Mouse (Mus musculus) lung, embryonic 16.5 days (tissue): ENCODE data around the gene Hnrnpul2. TPM values are rescaled to one million over a fixed set of nuclear protein-coding genes. Genes with fewer than 3 reads are reported as not detected.

ENCODE experiments used
- ATAC-seq: fragments of 200-750 bp; cut with Nextera tagmentation; 2 replicates; pipeline ENCODE4 v1.8.0; 2017; ENCODE audit warnings: low read depth, mild to moderate bottlenecking, moderate library complexity
- H3K27ac ChIP-seq: fragments of 300-500 bp; sonication (generic); 2 replicates; pipeline ENCODE4 v1.5.1; 2014; ENCODE audit warnings: mild to moderate bottlenecking, control low read depth, low read length
- H3K27me3 ChIP-seq: fragments of 300-500 bp; sonication (generic); 2 replicates; pipeline ENCODE4 v1.6.1; 2014; ENCODE audit warnings: low read depth, low read length, mixed read lengths; ENCODE audit not compliant: control insufficient read depth, insufficient read depth
- H3K36me3 ChIP-seq: fragments of 300-500 bp; sonication (generic); 2 replicates; pipeline ENCODE4 v1.6.1; 2014; ENCODE audit warnings: low read length; ENCODE audit not compliant: control insufficient read depth, insufficient read depth
- H3K4me1 ChIP-seq: fragments of 300-500 bp; sonication (generic); replicated peaks from 2 replicates; pipeline ENCODE4 v1.6.1; 2014; ENCODE audit warnings: low read length, mixed read lengths; ENCODE audit not compliant: control insufficient read depth, insufficient read depth
- H3K4me2 ChIP-seq: fragments of 300-500 bp; sonication (generic); 2 replicates; pipeline ENCODE4 v1.6.1; 2014; ENCODE audit warnings: low read depth, low read length, control low read depth
- H3K4me3 ChIP-seq: fragments of 300-500 bp; sonication (generic); 2 replicates; pipeline ENCODE4 v1.5.1; 2014; ENCODE audit warnings: mild to moderate bottlenecking, low read length, control low read depth
- H3K9ac ChIP-seq: fragments of 300-500 bp; sonication (generic); 2 replicates; pipeline ENCODE4 v1.6.1; 2014; ENCODE audit warnings: low read length, control low read depth
- H3K9me3 ChIP-seq: fragments of 300-500 bp; sonication (generic); 2 replicates; pipeline ENCODE4 v1.6.1; 2016; ENCODE audit warnings: low read length; ENCODE audit not compliant: control insufficient read depth
- WGBS: fragments of 180-500 bp; shearing (Covaris S2); extraction: QIAGEN DNeasy Blood & Tissue Kit; methylation state at CpG from one replicate; pipeline ENCODE4 v1.1.7; 2014; 5-methylcytosine and 5-hydroxymethylcytosine counted together
- polyA plus RNA-seq: library from polyadenylated mRNA; unstranded; fragments of >200 nt; fragmentation: Nextera tagmentation; extraction: Ambion mirVana; gene quantifications from 2 replicates; pipeline ENCODE4 v1.2.1, GENCODE M21; 2015

Hnrnpul2 gene
- polyA plus RNA-seq, 1 experiment from 2014 or later, result 4.4 TPM

DNA sequence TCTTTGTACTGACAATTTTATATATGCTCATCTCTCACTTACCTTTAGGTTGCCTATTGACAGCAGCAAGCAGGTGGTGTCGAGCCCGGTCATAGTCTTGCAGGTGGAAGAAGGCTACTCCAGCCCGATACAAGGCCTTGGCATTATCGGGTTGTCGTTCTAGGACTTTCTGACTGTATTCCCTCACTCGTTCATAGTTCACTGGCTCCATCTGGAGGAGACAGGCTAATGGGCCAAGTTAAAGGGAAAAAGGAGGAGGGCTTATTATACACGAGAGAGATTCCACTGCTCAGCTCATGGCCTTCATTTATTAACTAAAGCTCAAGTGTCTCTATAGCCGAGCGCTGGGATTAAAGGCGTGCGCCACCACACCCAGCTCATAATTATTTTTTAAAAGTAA is 4.0 kb upstream of the Hnrnpul2 start:
- no peak for ATAC-seq
- no peak overlapping the region for H3K4me2 ChIP-seq
- WGBS, result 73% methylated on average over 11 of the region's 11 CpGs
- H3K4me1 ChIP-seq, result peaks cover 17% of the 10 kb centered on the region
- no peak overlapping the region for H3K27ac ChIP-seq
- H3K27me3 ChIP-seq, result no peaks in the 10 kb centered on the region
- H3K4me3 ChIP-seq, result no peak overlapping the region
- no peaks in the 10 kb centered on the region for H3K9me3 ChIP-seq
- no peak overlapping the region for H3K9ac ChIP-seq
- H3K36me3 ChIP-seq, result peaks cover 21% of the 10 kb centered on the region

DNA sequence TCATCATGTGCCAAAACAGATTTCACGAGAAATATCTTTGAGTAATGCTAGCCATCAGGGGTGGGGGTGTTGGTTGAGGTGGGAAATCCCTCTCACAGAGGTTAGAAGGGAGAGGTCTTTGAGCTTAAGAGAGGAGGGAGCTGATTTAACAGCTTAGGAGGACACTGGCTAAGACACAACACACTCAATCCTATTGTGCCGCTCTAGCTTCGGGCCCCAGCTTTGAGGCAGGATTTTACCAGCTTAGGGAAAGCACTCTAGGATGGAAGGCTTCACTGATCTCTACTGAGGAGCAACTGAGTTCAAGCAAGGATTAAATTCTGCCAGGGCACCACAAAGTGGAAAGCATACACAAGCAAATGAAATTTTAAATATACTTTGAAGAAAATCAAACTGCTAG is 2.8 kb upstream of the Hnrnpul2 start:
- Histone ChIP-seq H3K27ac (no peak overlapping the region), H3K36me3 (peaks cover 13% of the 10 kb centered on the region), H3K4me1 (peaks cover 20% of the 10 kb centered on the region), H3K4me3 (no peak overlapping the region), H3K4me2 (no peak overlapping the region), H3K9me3 (no peaks in the 10 kb centered on the region), H3K27me3 (no peaks in the 10 kb centered on the region), H3K9ac (0 out of 2 replicates have a peak overlapping the region, but pooled peaks have one; percentile 16)
- no peak for ATAC-seq
- WGBS, result 70% methylated on average over 3 of the region's 3 CpGs

DNA sequence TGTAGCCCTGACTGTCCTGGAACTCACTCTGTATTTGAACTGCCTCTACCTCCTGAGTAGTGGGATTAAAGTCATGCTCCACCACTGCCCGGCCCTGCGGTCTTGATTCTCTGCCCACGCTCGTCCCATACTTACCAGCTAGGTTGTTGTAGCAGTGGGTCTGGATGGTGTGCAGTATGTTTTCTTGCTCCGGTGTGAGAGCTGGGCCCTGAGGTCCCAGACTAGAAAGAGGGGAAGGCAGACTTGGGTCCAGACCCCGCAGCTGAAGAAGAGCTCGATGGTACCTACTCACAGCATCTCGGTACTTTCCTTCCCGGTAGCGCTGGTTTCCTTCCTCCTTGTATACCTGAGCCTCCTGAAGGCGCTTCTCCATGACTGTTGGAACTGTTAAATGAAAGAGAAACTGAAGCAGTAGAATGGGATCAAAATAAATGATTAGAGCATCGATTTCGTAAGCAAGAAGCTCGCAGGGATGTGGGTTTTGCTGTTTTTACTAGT is 1.5 kb upstream of the Hnrnpul2 start:
- WGBS, result 15% methylated on average over 14 of the region's 14 CpGs
- Histone ChIP-seq H3K4me1 (peaks cover 28% of the 10 kb centered on the region), H3K27ac (peak overlapping the region; percentile 99), H3K36me3 (peaks cover 8% of the 10 kb centered on the region), H3K4me3 (peak overlapping the region; percentile 100), H3K4me2 (peak overlapping the region; percentile 98), H3K27me3 (no peaks in the 10 kb centered on the region), H3K9me3 (no peaks in the 10 kb centered on the region), H3K9ac (peak overlapping the region; percentile 85)
- ATAC-seq, result no peak

DNA sequence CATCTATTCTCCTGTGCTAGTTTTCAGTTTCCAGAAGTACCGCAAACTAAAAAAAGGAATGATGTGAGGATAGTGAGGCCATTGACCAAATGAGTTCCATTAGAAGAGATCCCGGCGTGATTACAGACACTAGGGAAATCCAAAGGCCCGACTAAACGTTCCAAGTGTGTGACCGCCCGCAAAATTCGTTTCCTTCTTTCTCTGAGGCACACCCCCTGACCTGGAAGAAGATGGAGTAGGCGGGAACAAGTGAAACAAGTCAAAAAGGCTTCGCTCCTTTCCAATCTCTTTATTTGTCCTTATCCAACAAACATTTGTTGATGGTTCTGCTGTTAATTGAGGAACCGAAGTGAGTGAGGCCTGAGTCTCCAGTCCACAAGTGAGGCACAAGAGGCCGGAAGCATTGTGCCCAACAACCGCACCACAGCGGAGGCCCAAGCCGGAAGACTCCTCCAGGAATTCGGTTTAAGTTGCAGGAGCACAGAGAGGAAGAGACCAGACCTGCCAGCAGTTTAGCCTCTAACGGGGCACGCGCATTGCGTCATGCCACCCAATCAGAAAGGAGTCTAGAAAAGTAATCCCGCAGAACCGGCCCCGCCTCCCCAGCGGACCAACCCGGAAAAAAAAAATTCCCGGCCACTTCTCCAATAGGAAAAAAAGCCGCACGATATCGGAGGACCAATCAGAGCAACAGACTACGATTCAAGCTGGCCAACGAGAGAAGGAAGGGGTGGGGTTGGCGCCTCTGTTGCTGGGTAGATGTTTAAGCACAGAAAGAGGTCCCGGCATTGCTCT is 812 bp upstream of the Hnrnpul2 start, which contains the start of gene Ttc9c:
Ttc9c (minus strand) TSS at position 533 of the 795 bp plus-strand sequence.
- Histone ChIP-seq H3K27ac (peak within 1 kb of the TSS; percentile 99), H3K9ac (peak within 1 kb of the TSS; percentile 98), H3K4me3 (peak within 1 kb of the TSS; percentile 100), H3K27me3 (no peaks in the 10 kb centered on the region), H3K36me3 (peaks cover 12% of the 10 kb centered on the region), H3K4me2 (peak within 1 kb of the TSS; percentile 98), H3K4me1 (peaks cover 28% of the 10 kb centered on the region), H3K9me3 (no peaks in the 10 kb centered on the region)
- WGBS, result under 1% methylated on average over 33 of the region's 33 CpGs
- ATAC-seq, result peak; percentile 93

DNA sequence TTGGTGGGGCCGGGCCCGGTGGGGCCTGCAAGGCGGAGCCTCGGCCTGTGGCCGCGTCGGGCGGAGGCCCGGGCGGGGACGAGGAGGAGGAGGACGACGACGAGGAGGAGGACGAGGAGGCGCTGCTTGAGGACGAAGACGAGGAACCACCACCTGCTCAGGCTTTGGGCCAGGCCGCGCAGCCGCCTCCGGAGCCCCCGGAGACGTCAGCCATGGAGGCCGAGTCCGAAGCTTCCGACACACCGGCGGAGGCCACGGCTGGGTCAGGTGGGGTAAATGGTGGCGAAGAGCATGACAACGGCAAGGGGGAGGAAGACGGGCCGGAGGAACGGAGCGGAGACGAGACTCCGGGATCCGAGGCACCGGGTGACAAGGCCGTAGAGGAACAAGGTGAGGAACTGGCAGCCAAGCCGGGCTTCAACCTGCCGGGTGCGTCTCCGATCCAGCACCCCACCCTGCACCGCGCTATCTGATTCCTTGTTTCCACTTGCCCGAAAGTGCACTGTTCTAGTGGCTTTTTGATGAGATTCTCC is 680 bp downstream of the Hnrnpul2 start:
- no peaks in the 10 kb centered on the region for H3K27me3 ChIP-seq
- peak overlapping the region; percentile 99 for H3K27ac ChIP-seq
- H3K9ac ChIP-seq, result peak overlapping the region; percentile 98
- peak; percentile 13 for ATAC-seq
- WGBS, result under 1% methylated on average over 48 of the region's 48 CpGs
- H3K9me3 ChIP-seq, result no peaks in the 10 kb centered on the region
- H3K4me2 ChIP-seq, result peak overlapping the region; percentile 90
- peaks cover 24% of the 10 kb centered on the region for H3K36me3 ChIP-seq
- peaks cover 28% of the 10 kb centered on the region for H3K4me1 ChIP-seq
- H3K4me3 ChIP-seq, result peak overlapping the region; percentile 100

DNA sequence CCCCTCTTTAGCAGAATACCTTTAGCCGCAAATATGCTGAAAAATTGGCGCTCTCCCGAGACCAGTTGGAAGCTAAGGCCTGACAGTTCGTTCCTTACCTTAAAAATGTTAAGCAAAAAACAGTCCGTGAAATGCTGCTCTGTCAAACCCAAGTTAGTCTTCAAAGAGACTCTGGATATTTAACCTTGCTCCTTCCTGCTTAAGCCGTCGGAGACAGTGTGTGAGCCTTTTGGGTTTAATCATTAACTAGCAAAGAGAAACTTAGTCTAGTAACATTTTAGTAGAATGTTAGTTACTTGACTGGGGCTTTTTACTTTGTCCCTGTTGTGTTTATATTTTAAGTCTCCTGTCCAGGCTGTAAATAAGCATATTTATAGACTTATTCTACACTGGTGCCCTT is 1.3 kb downstream of the Hnrnpul2 start:
- H3K4me1 ChIP-seq, result peaks cover 28% of the 10 kb centered on the region
- H3K36me3 ChIP-seq, result peaks cover 29% of the 10 kb centered on the region
- 2% methylated on average over 7 of the region's 7 CpGs for WGBS
- peak overlapping the region; percentile 90 for H3K4me2 ChIP-seq
- H3K9ac ChIP-seq, result peak overlapping the region; percentile 98
- no peaks in the 10 kb centered on the region for H3K9me3 ChIP-seq
- peak overlapping the region; percentile 99 for H3K27ac ChIP-seq
- peak overlapping the region; percentile 100 for H3K4me3 ChIP-seq
- ATAC-seq, result no peak
- H3K27me3 ChIP-seq, result no peaks in the 10 kb centered on the region

DNA sequence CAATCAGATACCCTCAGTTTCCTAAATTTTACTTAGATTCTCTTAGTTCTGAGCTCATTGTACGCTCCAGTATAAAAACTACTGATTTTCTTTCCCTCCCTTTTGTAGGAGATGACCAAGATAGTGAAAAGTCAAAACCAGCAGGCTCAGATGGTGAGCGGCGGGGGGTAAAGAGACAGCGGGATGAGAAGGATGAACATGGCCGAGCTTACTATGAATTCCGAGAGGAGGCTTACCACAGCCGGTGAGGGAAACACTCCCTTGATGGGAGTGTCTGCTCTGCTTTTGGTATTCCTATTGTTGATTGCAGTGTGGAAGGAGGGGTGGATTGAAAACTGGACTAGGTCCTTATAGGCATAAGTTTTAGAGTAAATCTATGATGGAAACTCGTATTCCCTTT is 2.9 kb downstream of the Hnrnpul2 start:
- H3K4me3 ChIP-seq, result peak overlapping the region; percentile 13; the same call in 1 of the 2 replicates
- H3K27me3 ChIP-seq, result no peaks in the 10 kb centered on the region
- peaks cover 17% of the 10 kb centered on the region for H3K4me1 ChIP-seq
- H3K27ac ChIP-seq, result no peak overlapping the region
- peaks cover 42% of the 10 kb centered on the region for H3K36me3 ChIP-seq
- no peak overlapping the region for H3K9ac ChIP-seq
- WGBS, result 63% methylated on average over 8 of the region's 8 CpGs
- ATAC-seq, result no peak
- peak overlapping the region; percentile 90 for H3K4me2 ChIP-seq
- H3K9me3 ChIP-seq, result no peaks in the 10 kb centered on the region

DNA sequence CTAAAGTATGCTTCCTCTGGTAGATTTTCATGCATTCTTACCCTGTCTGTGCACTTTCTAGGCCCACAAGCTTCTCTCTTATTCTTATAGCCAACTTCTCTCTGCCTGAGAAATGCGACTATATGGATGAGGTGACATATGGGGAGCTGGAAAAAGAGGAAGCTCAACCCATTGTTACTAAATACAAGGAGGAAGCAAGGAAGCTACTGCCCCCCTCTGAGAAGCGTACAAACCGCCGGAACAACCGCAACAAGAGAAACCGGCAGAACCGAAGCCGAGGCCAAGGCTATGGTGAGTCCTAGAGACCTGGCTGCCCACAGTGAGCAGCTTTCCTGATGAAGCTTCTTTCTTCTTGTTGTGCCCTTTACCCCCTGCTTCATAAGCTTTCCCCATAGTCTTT is 9.8 kb downstream of the Hnrnpul2 start, which contains the start of gene AC129217.1:
AC129217.1 (plus strand) TSS at position 114 of the 400 bp plus-strand sequence.
- no peak for ATAC-seq
- WGBS, result 81% methylated on average over 8 of the region's 8 CpGs
- Histone ChIP-seq H3K4me2 (no peak within 1 kb of the TSS), H3K4me1 (no peaks in the 10 kb centered on the region), H3K27ac (no peak within 1 kb of the TSS), H3K9ac (no peak within 1 kb of the TSS), H3K27me3 (no peaks in the 10 kb centered on the region), H3K9me3 (no peaks in the 10 kb centered on the region), H3K36me3 (peaks cover 87% of the 10 kb centered on the region), H3K4me3 (no peak within 1 kb of the TSS)

DNA sequence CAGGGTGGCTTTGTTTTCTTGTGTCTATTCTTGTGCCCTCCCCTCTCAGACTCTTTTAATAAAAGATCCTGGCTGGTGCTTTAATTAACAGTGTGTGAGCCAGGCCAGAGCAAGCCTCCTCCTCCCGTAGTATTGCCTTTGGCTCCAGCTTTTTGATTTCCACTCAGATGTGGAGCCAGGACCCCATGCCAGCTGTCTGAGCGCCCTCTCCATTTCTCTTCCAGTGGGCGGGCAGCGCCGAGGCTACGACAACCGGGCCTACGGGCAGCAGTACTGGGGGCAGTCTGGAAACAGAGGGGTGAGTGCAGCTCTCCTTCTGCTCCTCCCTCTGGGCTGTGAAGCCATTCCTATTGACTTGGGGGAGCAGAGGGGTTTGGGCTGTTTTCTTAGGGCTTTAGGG is 10.9 kb downstream of the Hnrnpul2 start:
- WGBS, result 94% methylated on average over 8 of the region's 8 CpGs
- Histone ChIP-seq H3K36me3 (peaks cover 83% of the 10 kb centered on the region), H3K4me3 (no peak overlapping the region), H3K9me3 (no peaks in the 10 kb centered on the region), H3K27ac (no peak overlapping the region), H3K4me1 (no peaks in the 10 kb centered on the region), H3K9ac (no peak overlapping the region), H3K27me3 (no peaks in the 10 kb centered on the region), H3K4me2 (no peak overlapping the region)
- no peak for ATAC-seq
